Mouse (Mus musculus): ENCODE measurements at regions not wholly inside any gene's neighbourhood (a gene's known extent, or its start where the extent isn't known, plus 50 kb on each side); places are given as distances from the start of the nearest gene placed in this dataset.

DNA sequence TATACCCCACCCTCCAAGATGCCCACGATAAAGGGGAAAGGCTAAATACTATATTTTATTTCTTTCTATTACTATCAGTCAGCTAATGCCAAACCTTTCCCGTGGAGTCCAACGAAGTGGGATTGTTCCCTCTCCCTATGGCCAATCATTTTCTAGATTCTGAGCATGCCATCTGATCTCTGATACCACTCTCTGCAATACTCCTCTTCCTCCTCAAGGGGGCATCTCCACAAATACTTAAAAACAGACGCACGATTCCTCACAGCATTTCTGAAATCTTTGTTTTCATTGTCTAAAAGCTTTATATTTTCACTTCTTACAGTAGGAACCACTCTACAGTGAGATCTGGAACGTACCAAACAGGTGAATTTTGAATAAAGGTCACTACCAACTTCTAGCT is 270.8 kb downstream of the Pdha2 start:
- TF ChIP-seq POLR2A (IDR thresholded peaks at IDR 0.05; ENCODE audit: extremely low read depth, insufficient read depth, low read length) (no peak), CTCF (IDR thresholded peaks at IDR 0.05; ENCODE audit: low read depth, low read length) (no peak)

Measured in liver, adult 2 months (tissue).